Mouse (Mus musculus): Measurements from ENCODE around the gene Ric3. TPM values are rescaled to one million over a fixed set of nuclear protein-coding genes. Genes with fewer than 3 reads are reported as not detected.

Gene Ric3
- polyA plus RNA-seq, 2 experiments, result 3.2 to 4.7 TPM

DNA sequence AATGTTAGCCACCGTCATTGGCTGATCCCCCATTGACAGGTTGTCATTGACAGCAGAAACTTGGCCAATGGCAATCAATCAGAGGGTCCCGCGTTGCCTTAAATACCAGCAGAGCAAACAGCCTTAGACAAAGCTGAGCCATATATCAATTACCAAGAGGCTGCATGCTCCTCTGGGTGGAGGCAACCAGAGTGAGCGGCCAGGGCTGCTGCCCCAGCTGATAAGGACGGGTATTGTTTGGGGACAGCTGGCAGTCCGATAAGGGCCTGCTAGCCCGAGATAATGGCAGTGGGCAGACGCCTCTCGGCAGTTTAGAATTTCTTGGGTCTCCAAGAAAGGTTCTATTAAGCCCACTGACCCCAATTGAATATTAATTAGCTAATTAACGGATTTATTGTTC lies 31.8 kb upstream of the Ric3 start:
- 59% methylated on average over 10 of the region's 10 CpGs for WGBS
- no peak for TF ChIP-seq POLR2A (IDR thresholded peaks at IDR 0.05; ENCODE audit: borderline replicate concordance, extremely low read depth, insufficient read depth, insufficient read length)
- no peak for ATAC-seq (ENCODE audit: low FRiP score, low read depth)
- Histone ChIP-seq H3K4me1 (ENCODE audit: control insufficient read depth, insufficient read depth, low read length) (0 out of 2 replicates have a peak, but pooled peaks cover 5% of the 10 kb centered on the region), H3K27me3 (ENCODE audit: control insufficient read depth, insufficient read depth, low read length) (no peaks in the 10 kb centered on the region), H3K4me2 (replicated peaks; ENCODE audit: low read depth, low read length, severe bottlenecking) (no peak overlapping the region), H3K27ac (replicated peaks; ENCODE audit: low read depth, low read length) (no peak overlapping the region), H3K4me3 (replicated peaks; ENCODE audit: low read length) (no peak overlapping the region), H3K36me3 (ENCODE audit: control insufficient read depth, insufficient read depth, low read length) (no peaks in the 10 kb centered on the region), H3K9ac (ENCODE audit: low read depth, low read length, severe bottlenecking) (no peak overlapping the region), H3K9me3 (ENCODE audit: control insufficient read depth, low read length) (no peaks in the 10 kb centered on the region)
- DNase-seq (ENCODE audit: low spot score), result no peak

DNA sequence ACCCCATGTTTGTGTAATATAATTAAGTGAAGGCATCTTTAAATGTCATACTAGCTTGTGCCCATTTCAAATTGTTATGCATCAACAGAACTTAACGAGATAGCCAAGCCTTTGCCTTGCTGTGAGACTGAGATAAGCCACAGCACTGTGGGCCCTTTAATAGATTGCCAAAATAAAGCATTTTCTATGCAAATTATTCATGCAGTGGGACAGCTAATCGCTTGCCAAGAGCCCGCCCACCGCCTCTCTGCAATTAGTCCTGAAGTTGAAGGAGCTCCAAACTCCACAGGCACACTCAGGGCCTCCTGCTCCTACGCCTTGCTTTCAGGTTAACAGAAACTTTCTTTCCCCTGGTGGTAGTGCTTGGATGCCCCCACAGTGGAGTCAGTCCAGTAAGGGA lies 27.9 kb upstream of the Ric3 start:
- DNase-seq (ENCODE audit: low spot score), result no peak
- TF ChIP-seq POLR2A (IDR thresholded peaks at IDR 0.05; ENCODE audit: borderline replicate concordance, extremely low read depth, insufficient read depth, insufficient read length), result no peak
- no peak overlapping the region for H3K4me3 ChIP-seq (replicated peaks; ENCODE audit: low read length)
- H3K4me2 ChIP-seq (replicated peaks; ENCODE audit: low read depth, low read length, severe bottlenecking), result no peak overlapping the region
- H3K9me3 ChIP-seq (ENCODE audit: control insufficient read depth, low read length), result no peaks in the 10 kb centered on the region
- WGBS, result 74% methylated on average over 5 of the region's 5 CpGs
- H3K27ac ChIP-seq (replicated peaks; ENCODE audit: low read depth, low read length), result no peak overlapping the region
- H3K9ac ChIP-seq (ENCODE audit: low read depth, low read length, severe bottlenecking), result no peak overlapping the region
- H3K4me1 ChIP-seq (ENCODE audit: control insufficient read depth, insufficient read depth, low read length), result 0 out of 2 replicates have a peak, but pooled peaks cover 3% of the 10 kb centered on the region
- H3K27me3 ChIP-seq (ENCODE audit: control insufficient read depth, insufficient read depth, low read length), result no peaks in the 10 kb centered on the region
- no peak for ATAC-seq (ENCODE audit: low FRiP score, low read depth)
- no peaks in the 10 kb centered on the region for H3K36me3 ChIP-seq (ENCODE audit: control insufficient read depth, insufficient read depth, low read length)

DNA sequence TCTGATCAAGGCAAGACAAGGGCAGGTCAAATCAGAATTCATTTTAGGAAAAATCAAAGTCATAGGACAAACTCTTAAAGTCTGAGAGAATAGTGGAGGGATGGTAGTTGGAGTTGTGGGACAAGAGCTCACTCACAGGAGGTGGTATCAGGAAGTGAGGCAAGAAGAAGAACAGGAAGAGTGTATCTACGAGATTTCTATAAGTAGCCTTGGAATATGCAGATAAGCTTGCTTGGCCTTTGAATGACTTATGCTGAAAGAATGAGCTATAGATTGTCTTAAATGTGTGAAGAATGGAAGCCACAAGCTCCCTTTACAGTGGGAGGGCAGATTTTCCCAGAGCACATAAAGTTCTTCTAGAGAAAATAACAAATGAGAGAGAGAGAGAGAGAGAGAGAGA lies 21.8 kb upstream of the Ric3 start:
- H3K4me1 ChIP-seq (ENCODE audit: control insufficient read depth, insufficient read depth, low read length), result no peaks in the 10 kb centered on the region
- no peaks in the 10 kb centered on the region for H3K36me3 ChIP-seq (ENCODE audit: control insufficient read depth, insufficient read depth, low read length)
- no peak overlapping the region for H3K4me2 ChIP-seq (replicated peaks; ENCODE audit: low read depth, low read length, severe bottlenecking)
- 79% methylated on average over 1 of the region's 1 CpGs for WGBS
- TF ChIP-seq POLR2A (IDR thresholded peaks at IDR 0.05; ENCODE audit: borderline replicate concordance, extremely low read depth, insufficient read depth, insufficient read length), result no peak
- DNase-seq (ENCODE audit: low spot score) (no peak), ATAC-seq (ENCODE audit: low FRiP score, low read depth) (no peak)
- H3K4me3 ChIP-seq (replicated peaks; ENCODE audit: low read length), result no peak overlapping the region
- no peaks in the 10 kb centered on the region for H3K9me3 ChIP-seq (ENCODE audit: control insufficient read depth, low read length)
- no peaks in the 10 kb centered on the region for H3K27me3 ChIP-seq (ENCODE audit: control insufficient read depth, insufficient read depth, low read length)
- no peak overlapping the region for H3K27ac ChIP-seq (replicated peaks; ENCODE audit: low read depth, low read length)
- H3K9ac ChIP-seq (ENCODE audit: low read depth, low read length, severe bottlenecking), result no peak overlapping the region

DNA sequence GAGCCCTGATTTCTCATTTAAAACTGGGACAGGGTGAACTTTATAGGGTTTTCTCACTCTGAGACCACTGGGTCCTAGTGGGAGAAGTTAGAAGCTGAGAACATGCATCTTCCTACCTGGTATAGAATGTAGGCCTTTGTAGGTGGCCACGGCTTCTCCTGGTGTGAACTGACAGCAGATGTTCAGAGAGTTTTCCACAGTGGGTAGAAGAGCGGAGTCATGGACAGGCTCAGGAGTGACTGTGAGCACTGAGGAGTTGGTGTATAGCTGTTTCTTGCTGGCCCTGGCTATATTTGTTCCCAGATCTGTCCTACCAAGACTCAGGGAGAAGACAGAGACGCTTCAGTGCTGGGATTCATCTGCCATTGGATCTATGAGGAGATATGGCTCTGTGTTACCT lies 18.0 kb upstream of the Ric3 start:
- Histone ChIP-seq H3K27ac (replicated peaks; ENCODE audit: low read depth, low read length) (no peak overlapping the region), H3K36me3 (ENCODE audit: control insufficient read depth, insufficient read depth, low read length) (no peaks in the 10 kb centered on the region), H3K9me3 (ENCODE audit: control insufficient read depth, low read length) (no peaks in the 10 kb centered on the region), H3K4me3 (replicated peaks; ENCODE audit: low read length) (no peak overlapping the region), H3K27me3 (ENCODE audit: control insufficient read depth, insufficient read depth, low read length) (no peaks in the 10 kb centered on the region), H3K4me2 (replicated peaks; ENCODE audit: low read depth, low read length, severe bottlenecking) (no peak overlapping the region), H3K9ac (ENCODE audit: low read depth, low read length, severe bottlenecking) (no peak overlapping the region), H3K4me1 (ENCODE audit: control insufficient read depth, insufficient read depth, low read length) (no peaks in the 10 kb centered on the region)
- 88% methylated on average over 3 of the region's 3 CpGs for WGBS
- no peak for DNase-seq (ENCODE audit: low spot score)
- no peak for ATAC-seq (ENCODE audit: low FRiP score, low read depth)
- TF ChIP-seq POLR2A (IDR thresholded peaks at IDR 0.05; ENCODE audit: borderline replicate concordance, extremely low read depth, insufficient read depth, insufficient read length), result no peak

DNA sequence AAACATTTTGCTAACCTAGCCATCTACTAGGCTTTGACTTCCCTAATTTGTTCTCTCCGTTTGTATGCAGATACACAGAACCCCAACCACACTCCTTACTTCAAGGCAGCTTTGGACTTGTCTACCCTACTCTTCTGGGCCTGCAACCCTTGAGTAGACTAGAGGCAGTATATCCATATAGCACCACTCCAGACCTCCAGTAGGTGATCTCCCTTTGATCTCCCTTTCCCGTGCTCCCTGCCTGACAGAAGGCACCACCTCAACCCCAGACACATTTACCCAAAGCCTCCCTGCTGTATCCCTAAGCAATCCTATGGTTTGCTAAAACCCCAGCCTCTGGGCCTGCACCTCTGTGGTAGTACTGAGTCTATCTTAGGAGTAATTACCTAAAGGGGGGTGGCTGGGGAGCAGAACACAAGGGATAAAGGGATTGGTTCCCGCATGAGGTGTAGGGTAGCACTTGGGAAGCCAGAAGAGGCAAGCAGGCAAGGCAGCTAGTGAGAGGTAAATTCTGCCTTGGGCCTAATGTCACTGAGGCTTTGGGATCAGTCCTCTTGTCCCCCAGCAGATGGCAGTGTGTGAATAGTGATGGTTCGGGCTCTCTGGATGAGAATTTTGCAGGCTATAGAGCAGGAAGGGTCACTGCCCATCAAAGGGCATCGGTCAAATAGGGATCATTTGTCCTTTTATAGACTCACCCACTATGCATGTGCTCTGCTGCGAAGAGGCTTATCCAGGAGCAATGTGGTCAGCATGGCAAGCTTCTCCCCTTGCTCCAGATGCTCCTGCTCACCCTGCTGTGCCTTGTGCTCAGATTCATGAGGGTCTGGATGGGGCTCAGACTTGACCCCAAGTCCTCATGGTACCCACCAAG lies 15.3 kb upstream of the Ric3 start:
- ATAC-seq (ENCODE audit: low FRiP score, low read depth) (no peak), DNase-seq (ENCODE audit: low spot score) (peak; percentile 11)
- Histone ChIP-seq H3K27me3 (ENCODE audit: control insufficient read depth, insufficient read depth, low read length) (no peaks in the 10 kb centered on the region), H3K4me2 (replicated peaks; ENCODE audit: low read depth, low read length, severe bottlenecking) (no peak overlapping the region), H3K9me3 (ENCODE audit: control insufficient read depth, low read length) (no peaks in the 10 kb centered on the region), H3K9ac (ENCODE audit: low read depth, low read length, severe bottlenecking) (no peak overlapping the region), H3K4me3 (replicated peaks; ENCODE audit: low read length) (no peak overlapping the region), H3K4me1 (ENCODE audit: control insufficient read depth, insufficient read depth, low read length) (no peaks in the 10 kb centered on the region), H3K27ac (replicated peaks; ENCODE audit: low read depth, low read length) (no peak overlapping the region), H3K36me3 (ENCODE audit: control insufficient read depth, insufficient read depth, low read length) (no peaks in the 10 kb centered on the region)
- TF ChIP-seq POLR2A (IDR thresholded peaks at IDR 0.05; ENCODE audit: borderline replicate concordance, extremely low read depth, insufficient read depth, insufficient read length), result no peak
- 31% methylated on average over 6 of the region's 6 CpGs for WGBS

All from limb, embryonic 14.5 days (tissue).